Mouse (Mus musculus) kidney, adult 2 months (tissue): ENCODE results near the gene 2900026A02Rik.

ENCODE experiments used
- CTCF ChIP-seq: fragments of 200-500 bp; conservative IDR thresholded peaks from 2 replicates; pipeline ENCODE4 v1.5.1; 2011; ENCODE audit warnings: low read depth, mild to moderate bottlenecking, control low read depth, low read length, moderate library complexity, mixed read lengths; ENCODE audit not compliant: insufficient read depth, insufficient read length
- POLR2A ChIP-seq: fragments of 200-500 bp; IDR thresholded peaks from one replicate; pipeline ENCODE4 v1.6.1; 2011; ENCODE audit warnings: low read depth, low read length, control low read depth

- TF ChIP-seq POLR2A (no peak), CTCF (no peak)
Observed at GRCm38 (mm10) chr5:113193762-113194161, 27.3 kb downstream of the 2900026A02Rik start.
